Mouse (Mus musculus): ENCODE results near the gene Igsf8. TPM values are rescaled to one million over a fixed set of nuclear protein-coding genes. Genes with fewer than 3 reads are reported as not detected.
A peak's percentile ranks its signal among the peaks of the same experiment; 100 is the strongest.

The Igsf8 gene
- polyA plus RNA-seq (2015; fragmentation: Nextera tagmentation; extraction: Ambion mirVana): 51.4 and 62.7 TPM in 2 replicates

DNA sequence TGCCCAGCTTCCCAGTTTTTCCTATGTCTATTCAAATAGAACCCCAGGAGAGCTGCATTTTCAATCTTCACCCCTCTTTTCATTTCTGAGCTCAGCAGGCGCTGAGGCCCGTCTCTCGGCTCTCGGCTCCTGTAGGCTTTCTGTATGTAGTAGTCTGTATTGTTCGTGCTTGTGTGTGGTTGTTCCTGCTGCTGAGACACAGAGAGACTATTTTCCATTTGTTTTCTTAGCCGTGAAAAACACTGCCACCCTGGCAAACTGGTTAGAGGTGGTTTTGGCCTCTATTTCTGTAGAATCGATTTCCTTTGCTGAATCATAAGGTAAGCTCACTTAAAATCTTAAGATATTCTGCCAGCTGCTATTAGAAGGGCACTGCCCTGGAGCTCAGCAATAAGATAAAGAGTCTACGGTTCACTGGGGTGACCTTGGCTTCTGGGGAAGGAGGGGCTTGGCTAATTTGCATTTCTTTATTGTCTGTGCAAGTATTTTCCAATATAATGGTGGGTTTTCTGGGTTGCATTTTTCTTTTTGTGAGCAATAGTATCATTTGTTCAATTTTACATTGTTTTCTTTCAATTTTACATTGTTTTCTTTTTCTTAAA is at the start of gene Igsf8:
Gene Igsf8, plus strand, starts transcription at position 165 of the 602 bp plus-strand sequence.
- no peaks in the 10 kb centered on the region for H3K27me3 ChIP-seq
- H3K4me3 ChIP-seq: no peak within 1 kb of the TSS
- no peak for ATAC-seq (ENCODE audit: insufficient number of reproducible peaks, low FRiP score, low TSS enrichment, low read depth)
- no peaks in the 10 kb centered on the region for H3K9me3 ChIP-seq
- no peak within 1 kb of the TSS for H3K9ac ChIP-seq
- H3K27ac ChIP-seq: no peak within 1 kb of the TSS
- no peak within 1 kb of the TSS for H3K4me2 ChIP-seq
- no peaks in the 10 kb centered on the region for H3K4me1 ChIP-seq
- no peaks in the 10 kb centered on the region for H3K36me3 ChIP-seq
- 64% methylated on average over 8 of the region's 8 CpGs for WGBS

DNA sequence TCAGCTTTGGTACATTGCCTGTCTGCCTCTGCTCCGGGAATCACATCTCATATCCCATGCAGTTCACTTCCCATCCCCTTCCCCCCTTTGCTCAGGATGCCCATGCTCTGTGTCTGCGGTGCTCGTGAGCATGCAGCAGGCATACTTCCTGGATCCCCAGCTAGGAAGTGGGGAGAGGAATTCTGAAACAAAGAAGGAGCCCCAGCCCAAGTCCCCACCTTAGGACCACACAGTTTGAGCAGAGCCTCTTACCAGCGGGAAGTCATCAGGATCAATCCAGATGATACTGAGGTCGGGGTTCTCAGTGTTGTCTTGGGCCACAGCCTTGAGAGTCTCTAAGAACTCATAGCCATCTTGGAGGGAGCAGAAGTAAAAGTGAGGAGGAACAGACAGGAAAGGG is 48.7 kb upstream of the Igsf8 start:
- Histone ChIP-seq H3K4me1 (peaks cover 15% of the 10 kb centered on the region), H3K4me2 (no peak overlapping the region), H3K4me3 (no peak overlapping the region), H3K9ac (no peak overlapping the region), H3K36me3 (no peaks in the 10 kb centered on the region), H3K9me3 (no peaks in the 10 kb centered on the region), H3K27me3 (no peaks in the 10 kb centered on the region), H3K27ac (no peak overlapping the region)
- ATAC-seq (ENCODE audit: insufficient number of reproducible peaks, low FRiP score, low TSS enrichment, low read depth): no peak
- 49% methylated on average over 5 of the region's 5 CpGs for WGBS

- H3K9me3 ChIP-seq: no peaks in the 10 kb centered on the region
- H3K4me3 ChIP-seq: no peak overlapping the region
- no peaks in the 10 kb centered on the region for H3K36me3 ChIP-seq
- no peak overlapping the region for H3K9ac ChIP-seq
- no peak overlapping the region for H3K27ac ChIP-seq
- peaks cover 20% of the 10 kb centered on the region for H3K4me1 ChIP-seq
- WGBS: 70% methylated on average over 4 of the region's 4 CpGs
- no peak overlapping the region for H3K4me2 ChIP-seq
- ATAC-seq (ENCODE audit: insufficient number of reproducible peaks, low FRiP score, low TSS enrichment, low read depth): no peak
- no peaks in the 10 kb centered on the region for H3K27me3 ChIP-seq
These were observed 47.7 kb upstream of the Igsf8 start for GRCm38 (mm10) chr1:172213771-172214170.

GRCm38 (mm10) chr1:172214748-172215147 is 46.7 kb upstream of the Igsf8 start:
- Histone ChIP-seq H3K4me1 (peaks cover 30% of the 10 kb centered on the region), H3K27me3 (no peaks in the 10 kb centered on the region), H3K9me3 (no peaks in the 10 kb centered on the region), H3K27ac (no peak overlapping the region), H3K4me3 (no peak overlapping the region), H3K4me2 (no peak overlapping the region), H3K9ac (no peak overlapping the region), H3K36me3 (no peaks in the 10 kb centered on the region)
- ATAC-seq (ENCODE audit: insufficient number of reproducible peaks, low FRiP score, low TSS enrichment, low read depth): no peak
- WGBS: 53% methylated on average over 3 of the region's 3 CpGs

DNA sequence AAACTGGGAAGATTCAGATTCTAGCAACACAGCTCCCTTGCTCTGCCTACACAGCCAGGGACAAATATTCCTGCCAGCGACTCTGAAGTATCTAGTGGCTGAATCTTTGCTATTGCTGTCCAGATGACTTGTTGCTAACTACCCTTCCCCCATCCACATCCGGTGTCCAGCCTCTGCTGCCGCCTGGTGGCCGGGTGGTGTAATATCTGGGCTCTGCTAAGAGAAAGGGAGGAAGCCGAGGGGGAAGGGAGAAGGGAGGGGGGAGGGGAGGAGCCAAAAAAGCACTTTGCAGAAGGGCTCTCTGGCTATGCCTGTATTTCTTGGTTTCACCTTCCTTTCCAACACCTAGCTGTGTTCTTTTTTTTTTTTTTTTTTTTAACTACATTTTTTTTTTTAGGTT is 44.3 kb upstream of the Igsf8 start:
- WGBS: 0% methylated on average over 5 of the region's 5 CpGs
- peak overlapping the region; percentile 84 for H3K27ac ChIP-seq
- ATAC-seq (ENCODE audit: insufficient number of reproducible peaks, low FRiP score, low TSS enrichment, low read depth): 0 out of 2 replicates have a peak, but pooled peaks have one; percentile 26
- peak overlapping the region; percentile 22 for H3K4me3 ChIP-seq
- H3K4me1 ChIP-seq: peaks cover 54% of the 10 kb centered on the region
- no peaks in the 10 kb centered on the region for H3K36me3 ChIP-seq
- H3K9me3 ChIP-seq: no peaks in the 10 kb centered on the region
- peak overlapping the region; percentile 7; the same call in 1 of the 2 replicates for H3K9ac ChIP-seq
- peak overlapping the region; percentile 40 for H3K4me2 ChIP-seq
- H3K27me3 ChIP-seq: no peaks in the 10 kb centered on the region

DNA sequence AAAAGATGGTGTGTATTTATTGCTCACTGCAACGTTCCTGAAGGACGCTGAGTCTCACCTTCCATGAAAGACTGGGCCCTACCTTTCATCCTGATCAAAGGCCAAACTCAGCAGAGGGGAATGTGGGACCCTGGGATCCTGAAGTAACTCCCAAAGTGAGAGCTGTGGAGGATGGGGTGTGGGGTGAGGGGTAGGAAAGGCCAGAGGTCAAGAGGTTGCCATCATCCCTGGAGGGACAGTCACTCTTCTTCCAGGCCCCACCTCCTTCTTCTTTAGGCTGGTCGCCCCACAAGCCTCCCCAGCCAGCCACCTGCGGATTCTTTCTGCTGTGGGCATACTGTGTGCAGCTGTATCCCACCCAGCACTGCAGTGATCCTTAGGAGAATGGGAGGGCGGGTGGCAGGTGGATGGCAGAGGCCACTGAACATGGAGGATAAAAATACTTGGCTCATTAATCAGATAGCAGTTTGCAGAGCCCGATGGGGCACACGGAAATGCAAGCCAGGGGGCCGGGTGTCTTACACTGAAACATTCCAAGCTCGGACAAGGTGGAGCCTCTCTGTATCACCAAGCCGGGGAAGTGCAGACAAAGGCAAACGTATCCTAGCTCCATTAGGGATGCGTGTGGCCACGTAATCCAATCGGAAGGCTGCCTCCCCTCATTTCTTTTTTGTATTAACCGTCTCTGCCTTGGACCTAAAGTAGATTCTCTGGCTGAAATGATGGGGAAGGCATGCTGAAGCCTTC is 43.1 kb upstream of the Igsf8 start:
- peak overlapping the region; percentile 87; the same call in 1 of the 2 replicates for H3K27ac ChIP-seq
- peaks cover 56% of the 10 kb centered on the region for H3K4me1 ChIP-seq
- no peak overlapping the region for H3K9ac ChIP-seq
- ATAC-seq (ENCODE audit: insufficient number of reproducible peaks, low FRiP score, low TSS enrichment, low read depth): no peak
- no peaks in the 10 kb centered on the region for H3K36me3 ChIP-seq
- H3K9me3 ChIP-seq: no peaks in the 10 kb centered on the region
- H3K4me3 ChIP-seq: no peak overlapping the region
- 62% methylated on average over 15 of the region's 15 CpGs for WGBS
- no peak overlapping the region for H3K4me2 ChIP-seq
- H3K27me3 ChIP-seq: no peaks in the 10 kb centered on the region

DNA sequence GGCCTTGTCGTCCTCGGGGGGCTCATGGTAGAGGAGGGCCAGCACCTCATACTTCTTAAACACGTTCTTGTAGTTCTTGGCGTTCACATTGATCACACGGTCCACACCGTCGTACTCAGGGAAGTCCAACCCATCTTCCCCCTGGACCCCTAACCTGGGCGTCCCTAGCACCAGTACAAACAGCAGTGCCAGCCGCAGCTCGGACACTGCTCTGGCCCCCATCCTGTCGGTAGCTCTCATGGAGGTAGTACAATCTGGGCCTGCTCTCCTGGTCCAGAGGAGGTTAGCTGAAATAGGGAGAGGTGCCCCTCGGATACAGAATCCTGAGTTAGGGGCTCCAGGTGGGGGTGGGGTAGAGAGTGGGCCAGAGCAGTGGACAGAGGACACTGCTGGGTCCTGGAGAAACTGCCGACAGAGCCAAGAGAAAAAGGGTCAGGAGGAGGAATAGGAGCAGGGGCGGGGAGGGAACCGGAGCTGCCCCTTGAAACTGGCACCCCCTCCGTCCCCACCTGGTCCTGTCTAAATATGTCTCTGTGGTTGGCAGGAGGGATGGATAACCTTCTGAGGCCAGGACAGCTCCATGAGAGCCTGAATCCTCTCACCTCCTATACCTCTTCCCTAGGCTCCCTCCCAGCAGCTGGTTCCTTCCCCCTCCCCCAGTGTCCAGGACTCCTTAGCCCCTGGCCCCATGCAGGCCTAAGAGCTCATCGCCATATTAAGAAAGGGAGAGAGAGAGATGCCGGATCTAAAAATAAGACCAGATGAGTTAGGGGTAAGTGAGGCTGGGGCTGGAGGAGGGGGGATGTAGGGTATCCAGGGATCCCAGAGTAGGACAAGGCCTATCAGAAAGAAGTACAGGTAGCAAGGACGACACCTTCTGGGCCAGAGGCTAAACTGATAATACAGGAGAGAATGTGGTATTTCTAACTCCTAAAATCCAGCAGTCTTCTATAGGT is 41.7 kb upstream of the Igsf8 start, which contains the start of gene Casq1:
Gene Casq1, minus strand, starts transcription at position 418 of the 956 bp plus-strand sequence.
- H3K27ac ChIP-seq: peak within 1 kb of the TSS; percentile 87
- no peaks in the 10 kb centered on the region for H3K9me3 ChIP-seq
- no peak within 1 kb of the TSS for H3K4me3 ChIP-seq
- no peaks in the 10 kb centered on the region for H3K36me3 ChIP-seq
- H3K4me2 ChIP-seq: no peak within 1 kb of the TSS
- WGBS: 72% methylated on average over 19 of the region's 19 CpGs
- peaks cover 54% of the 10 kb centered on the region for H3K4me1 ChIP-seq
- ATAC-seq (ENCODE audit: insufficient number of reproducible peaks, low FRiP score, low TSS enrichment, low read depth): 0 out of 2 replicates have a peak, but pooled peaks have one; percentile 4
- no peak within 1 kb of the TSS for H3K9ac ChIP-seq
- no peaks in the 10 kb centered on the region for H3K27me3 ChIP-seq

DNA sequence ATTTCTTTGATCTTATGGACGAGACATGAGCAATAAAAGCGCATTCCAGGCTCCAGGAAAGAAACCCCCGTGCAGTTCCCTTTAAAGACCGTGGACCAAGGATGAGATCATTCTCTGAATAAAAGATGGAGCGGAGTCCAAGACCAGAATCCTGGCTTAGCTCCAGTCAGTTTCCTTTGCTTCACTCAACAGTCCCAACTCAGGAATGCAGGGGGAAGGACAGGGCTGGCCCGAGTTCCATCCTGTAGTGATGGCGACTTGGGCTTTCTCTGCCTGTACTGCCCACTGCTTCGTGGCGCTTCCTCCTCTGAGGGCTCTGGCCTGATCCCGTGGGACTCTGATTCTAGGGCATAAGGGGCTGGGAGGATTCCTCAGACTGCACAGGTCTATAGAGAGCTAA is 41.0 kb upstream of the Igsf8 start:
- Histone ChIP-seq H3K4me2 (no peak overlapping the region), H3K9me3 (no peaks in the 10 kb centered on the region), H3K4me3 (no peak overlapping the region), H3K27me3 (no peaks in the 10 kb centered on the region), H3K4me1 (peaks cover 51% of the 10 kb centered on the region), H3K9ac (no peak overlapping the region), H3K27ac (peak overlapping the region; percentile 87), H3K36me3 (no peaks in the 10 kb centered on the region)
- peak; percentile 64 for ATAC-seq (ENCODE audit: insufficient number of reproducible peaks, low FRiP score, low TSS enrichment, low read depth)
- WGBS: 26% methylated on average over 10 of the region's 10 CpGs

DNA sequence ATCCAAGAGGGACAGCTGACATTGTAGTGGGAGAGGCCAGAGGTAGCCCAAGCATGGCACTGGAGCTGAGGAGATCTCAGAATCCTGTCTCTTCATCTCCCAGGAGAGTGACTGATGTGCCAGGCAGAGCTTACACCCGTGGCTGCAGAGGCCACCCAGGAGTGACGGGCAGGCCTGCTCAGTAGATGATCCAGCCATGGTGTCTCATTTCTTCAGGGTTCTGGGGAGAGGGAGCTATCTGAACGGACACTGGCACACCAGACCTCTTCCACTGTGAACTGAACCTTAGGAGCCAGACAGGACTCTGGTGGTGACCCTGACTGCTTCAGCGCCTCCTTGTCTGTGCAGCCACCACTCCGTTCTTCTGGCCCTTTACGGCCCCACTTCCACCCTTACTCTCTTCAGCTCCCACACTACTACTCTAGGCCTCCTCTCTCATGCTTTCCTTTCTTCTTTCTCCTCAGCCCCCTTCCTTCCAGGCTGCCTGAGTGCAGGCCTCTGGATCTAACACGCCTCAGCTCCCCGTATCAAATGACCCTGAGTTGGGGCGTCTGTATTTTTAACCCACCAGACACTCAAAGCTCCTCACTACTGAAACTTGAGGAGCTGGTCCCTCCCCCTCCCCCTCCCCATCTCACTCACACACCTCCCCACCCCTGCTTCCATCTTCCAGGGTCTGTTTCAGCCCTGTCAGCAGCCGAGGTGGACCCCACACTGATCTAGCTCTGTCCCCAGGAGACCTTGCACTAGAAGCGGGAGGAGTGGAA is 40.0 kb upstream of the Igsf8 start:
- Histone ChIP-seq H3K9ac (no peak overlapping the region), H3K4me2 (no peak overlapping the region), H3K4me1 (peaks cover 51% of the 10 kb centered on the region), H3K27me3 (no peaks in the 10 kb centered on the region), H3K9me3 (no peaks in the 10 kb centered on the region), H3K4me3 (no peak overlapping the region), H3K36me3 (no peaks in the 10 kb centered on the region), H3K27ac (peak overlapping the region; percentile 87)
- WGBS: 27% methylated on average over 11 of the region's 11 CpGs
- ATAC-seq (ENCODE audit: insufficient number of reproducible peaks, low FRiP score, low TSS enrichment, low read depth): peak; percentile 58

- 83% methylated on average over 2 of the region's 2 CpGs for WGBS
- no peak overlapping the region for H3K4me2 ChIP-seq
These were observed 33.2 kb upstream of the Igsf8 start for GRCm38 (mm10) chr1:172228209-172228608.

GRCm38 (mm10) chr1:172229215-172229614 is 32.2 kb upstream of the Igsf8 start:
- no peak overlapping the region for H3K4me2 ChIP-seq
- H3K9ac ChIP-seq: no peak overlapping the region
- H3K9me3 ChIP-seq: no peaks in the 10 kb centered on the region
- H3K4me3 ChIP-seq: no peak overlapping the region
- H3K36me3 ChIP-seq: no peaks in the 10 kb centered on the region
- H3K27me3 ChIP-seq: no peaks in the 10 kb centered on the region
- H3K4me1 ChIP-seq: no peaks in the 10 kb centered on the region
- ATAC-seq (ENCODE audit: insufficient number of reproducible peaks, low FRiP score, low TSS enrichment, low read depth): no peak
- 88% methylated on average over 1 of the region's 1 CpGs for WGBS
- H3K27ac ChIP-seq: no peak overlapping the region

More at GRCm38 (mm10) chr1:172228209-172228608, 33.2 kb upstream of the Igsf8 start:
- Histone ChIP-seq H3K27me3 (no peaks in the 10 kb centered on the region), H3K27ac (no peak overlapping the region), H3K36me3 (no peaks in the 10 kb centered on the region), H3K9ac (no peak overlapping the region), H3K4me1 (no peaks in the 10 kb centered on the region), H3K9me3 (no peaks in the 10 kb centered on the region), H3K4me3 (no peak overlapping the region)
- ATAC-seq (ENCODE audit: insufficient number of reproducible peaks, low FRiP score, low TSS enrichment, low read depth): no peak

Data from limb, embryonic 15.5 days (tissue).